Mouse (Mus musculus): ENCODE measurements around the gene Tut7.

- TF ChIP-seq CTCF (IDR thresholded peaks at IDR 0.05; ENCODE audit: extremely low read depth, insufficient read depth, low read length), result no peak
- TF ChIP-seq POLR2A (IDR thresholded peaks at IDR 0.05; ENCODE audit: extremely low read depth, insufficient read depth, low read length), result peak; percentile 81
These were observed at the start of gene Tut7 for GRCm38 (mm10) chr13:59822507-59823462.

Data from cortical plate, adult 2 months (tissue).